Mouse (Mus musculus): Measurements from ENCODE around the gene Matn4.
A peak's percentile ranks its signal among the peaks of the same experiment; 100 is the strongest.
"Not testable (repeated sequence)": the region's sequence is repeated elsewhere in the genome, so short reads cannot be mapped to it uniquely, and the experiment has no call there.

Matn4 gene

DNA sequence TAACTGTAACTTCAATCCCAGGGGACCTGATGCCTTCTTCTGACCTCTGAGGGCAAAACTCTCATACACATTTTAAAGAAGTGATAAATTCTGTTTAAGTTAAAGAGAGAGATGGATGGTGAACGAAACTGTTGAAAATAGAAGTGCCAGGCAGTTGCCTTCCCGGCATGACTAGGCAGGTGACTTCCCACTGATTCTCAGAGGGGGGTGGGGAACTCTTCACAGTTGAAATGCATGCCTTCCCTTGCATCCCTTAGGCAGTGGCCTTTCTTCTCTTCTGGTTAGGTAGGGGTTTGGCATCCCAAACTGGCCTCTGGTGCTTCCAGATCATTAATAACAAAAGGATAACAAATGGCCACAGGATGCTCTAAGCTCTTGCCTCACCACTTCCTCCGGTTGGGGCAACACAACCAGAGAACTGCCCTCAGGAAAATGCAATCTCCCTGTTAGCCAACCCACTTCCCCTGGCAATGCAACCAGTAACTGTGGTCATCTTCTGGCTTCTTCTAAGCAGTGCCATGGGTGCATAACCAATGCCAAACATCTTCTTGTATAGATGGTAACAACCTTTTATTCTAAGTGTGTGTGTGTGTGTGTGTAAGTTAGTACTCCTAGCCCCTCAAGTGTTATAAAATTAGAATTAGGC lies 32.4 kb downstream of the Matn4 start:
- no peak for DNase-seq (ENCODE audit: low spot score in 2 of 2)

DNA sequence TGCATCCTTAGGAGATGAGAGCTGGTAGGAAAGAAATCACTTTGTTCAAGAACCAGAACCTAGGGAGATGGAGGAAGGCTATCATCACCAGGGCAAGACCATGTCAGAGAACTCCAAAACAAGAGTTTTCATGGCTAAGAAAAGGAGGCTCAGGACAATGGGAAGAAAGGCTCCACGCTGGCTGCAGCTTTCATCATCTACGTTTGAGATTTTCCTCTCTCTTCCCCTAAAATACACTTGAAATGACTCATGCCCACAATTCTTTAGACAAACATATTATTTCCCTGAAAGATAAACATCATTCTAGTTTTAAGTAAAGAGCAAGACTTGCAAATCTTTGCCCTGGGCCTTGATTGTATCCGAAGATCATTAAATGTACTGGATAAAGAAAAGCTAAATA lies 33.6 kb downstream of the Matn4 start:
- DNase-seq (ENCODE audit: low spot score in 2 of 2): no peak

DNA sequence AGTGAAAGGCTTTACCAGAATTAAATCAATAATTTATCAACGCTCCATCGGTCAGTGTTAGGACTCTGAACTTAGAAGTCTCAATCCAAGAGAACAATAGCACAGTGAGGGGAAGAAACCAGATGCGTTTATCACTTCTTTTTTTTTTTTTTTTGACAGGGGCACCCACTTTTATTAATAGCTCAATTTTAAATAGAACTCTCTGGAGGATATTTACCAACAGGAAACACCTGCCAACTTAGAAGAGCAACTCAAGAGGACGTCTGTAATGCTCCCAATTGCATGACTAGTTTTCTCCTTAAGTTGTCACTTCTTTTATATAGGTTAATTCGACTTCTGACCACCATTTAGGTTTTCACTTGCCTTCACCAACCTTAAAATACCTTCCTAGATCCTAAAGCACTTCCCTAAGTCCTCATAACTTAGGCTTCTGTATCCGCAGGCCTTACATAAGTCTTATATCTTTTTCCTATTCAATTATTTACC lies 36.3 kb downstream of the Matn4 start:
- no peak for DNase-seq (ENCODE audit: low spot score in 2 of 2)

- no peak for DNase-seq (ENCODE audit: low spot score in 2 of 2)
Measured at GRCm38 (mm10) chr2:164366947-164367346, 38.0 kb downstream of the Matn4 start.

GRCm38 (mm10) chr2:164360974-164361657 lies 43.8 kb downstream of the Matn4 start:
- DNase-seq (ENCODE audit: low spot score in 2 of 2): no peak

DNA sequence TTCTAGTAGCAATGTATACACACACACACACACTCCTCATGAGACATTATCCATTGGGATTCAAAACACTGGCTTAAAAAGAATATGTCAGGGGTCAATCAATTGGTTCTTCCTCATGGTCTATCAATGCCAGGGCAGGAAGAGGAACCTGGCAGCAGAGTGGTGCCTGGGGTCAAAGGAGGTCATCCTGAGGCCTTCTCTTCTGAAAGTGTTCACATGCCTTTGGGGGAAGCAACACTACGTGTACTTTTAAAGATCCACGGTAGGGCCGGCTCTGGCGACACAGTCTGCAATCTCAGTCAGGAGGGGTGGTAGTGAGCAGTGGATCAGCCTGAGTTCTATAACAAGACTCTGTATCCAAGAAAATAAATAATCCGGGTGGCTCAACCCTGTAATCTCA lies 45.3 kb downstream of the Matn4 start:
- DNase-seq (ENCODE audit: low spot score in 2 of 2): no peak

DNA sequence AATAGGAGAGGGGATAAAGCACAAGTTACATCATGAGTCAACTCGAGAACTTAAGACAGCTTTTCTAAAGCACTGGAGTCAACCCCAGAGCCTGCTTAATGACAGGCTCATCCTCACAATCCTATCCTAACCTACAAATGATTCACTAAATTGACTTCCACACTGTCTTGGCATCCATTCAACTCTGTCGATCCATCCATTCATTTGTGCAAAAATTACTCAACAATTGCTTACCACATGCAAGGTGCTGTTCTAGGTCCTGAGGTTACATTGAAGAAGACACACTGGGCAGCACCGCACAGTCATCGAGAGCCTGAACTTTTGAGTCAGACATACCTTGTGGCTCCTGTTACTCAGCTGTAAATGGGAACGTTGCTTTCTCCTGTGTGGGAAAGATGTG lies 45.9 kb downstream of the Matn4 start:
- DNase-seq (ENCODE audit: low spot score in 2 of 2): no peak

DNA sequence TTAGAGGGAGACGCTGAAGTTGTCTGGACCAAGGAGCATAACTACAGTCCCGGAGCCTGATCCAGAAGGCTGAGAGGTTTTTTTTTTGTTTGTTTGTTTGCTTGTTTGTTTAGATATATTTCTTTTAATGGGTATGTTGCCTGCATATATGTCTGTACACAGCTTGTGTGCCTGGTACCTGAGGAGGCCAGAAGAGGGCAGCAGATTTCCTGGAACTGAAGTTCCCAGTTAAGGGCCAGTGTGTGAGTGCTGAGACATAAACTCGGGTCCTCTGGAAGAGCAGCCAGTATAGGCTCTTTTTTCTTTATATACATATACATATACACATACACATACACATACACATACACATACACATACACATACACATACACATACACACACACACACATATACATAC lies 46.6 kb downstream of the Matn4 start:
- no peak for DNase-seq (ENCODE audit: low spot score in 2 of 2)

GRCm38 (mm10) chr2:164356177-164356967 lies 48.6 kb downstream of the Matn4 start:
- peak in 1 of 2 experiments; percentile 25 for DNase-seq (ENCODE audit: low spot score in 2 of 2)

GRCm38 (mm10) chr2:164353356-164353755 lies 51.6 kb downstream of the Matn4 start:
- no peak for DNase-seq (ENCODE audit: low spot score in 2 of 2)

DNA sequence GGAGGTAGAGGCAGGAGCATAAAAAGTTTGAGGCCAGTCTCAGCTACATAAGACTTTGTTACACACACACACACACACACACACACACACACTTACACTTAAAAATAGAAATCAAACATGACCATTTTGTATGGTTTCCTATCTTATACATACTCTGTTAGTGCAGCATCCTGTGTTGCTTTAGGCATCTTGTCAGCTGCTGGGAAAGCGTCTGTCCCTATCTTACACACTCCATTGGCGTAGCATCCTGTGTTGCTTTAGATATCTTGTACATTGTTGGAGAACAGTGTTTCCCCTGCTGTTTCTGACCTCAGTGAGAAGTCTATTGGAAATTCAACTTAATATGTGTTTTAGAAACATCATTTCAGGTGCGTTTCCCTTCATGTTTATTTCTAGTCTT lies 52.3 kb downstream of the Matn4 start:
- no peak for DNase-seq (ENCODE audit: low spot score in 2 of 2)

- DNase-seq (ENCODE audit: low spot score in 2 of 2): peak in 1 of 2 experiments; percentile 26
Measured at GRCm38 (mm10) chr2:164348980-164349379, 56.0 kb downstream of the Matn4 start.

GRCm38 (mm10) chr2:164347697-164348096 lies 57.3 kb downstream of the Matn4 start:
- DNase-seq (ENCODE audit: low spot score in 2 of 2): not testable (repeated sequence)

GRCm38 (mm10) chr2:164343732-164344131 lies 61.2 kb downstream of the Matn4 start:
- DNase-seq (ENCODE audit: low spot score in 2 of 2): not testable (repeated sequence)
